Mouse (Mus musculus): Measurements from ENCODE around the gene Stpg3. TPM values are rescaled to one million over a fixed set of nuclear protein-coding genes. Genes with fewer than 3 reads are reported as not detected.

The Stpg3 gene
- total and polyA plus RNA-seq, 3 experiments = not detected

DNA sequence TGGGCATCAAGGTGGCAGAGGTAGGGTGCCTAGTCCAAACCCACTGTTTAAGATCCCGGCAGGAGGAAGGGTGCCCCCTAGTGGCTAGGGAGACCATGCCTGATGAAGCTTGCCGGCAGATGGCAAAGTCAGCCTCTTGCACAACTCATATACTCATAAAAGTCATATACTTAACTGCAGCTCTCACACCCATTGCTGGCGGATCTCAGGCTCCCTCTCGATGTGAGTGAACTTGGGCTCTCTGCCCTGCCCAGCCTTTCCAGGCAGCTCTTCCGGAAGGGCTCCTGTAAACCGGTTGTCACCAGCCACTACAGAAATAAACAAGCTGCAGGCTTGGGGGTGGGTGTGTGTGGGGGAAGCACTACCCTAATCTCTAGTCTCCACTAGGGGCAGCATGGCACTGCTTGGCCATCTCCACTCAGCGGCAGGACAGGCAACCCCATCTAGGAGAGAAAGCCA lies 14.0 kb upstream of the Stpg3 start:
- dilution Hi-C loops (cut with MboI; ENCODE audit: extremely low pct_ligation_motif_present, extremely low pct_unique_long_range_greater_than_20kb, low sequenced_read_pairs) = no loop called here
- Histone ChIP-seq H3K27me3 (replicated peaks) (peaks cover 45% of the 10 kb centered on the region), H3K36me3 (replicated peaks in 1 of 2; ENCODE audit: control insufficient read depth in 1 of 2, insufficient read depth in 1 of 2, low read length in 1 of 2) (peaks cover 4 to 5% of the 10 kb centered on the region in 2 experiments), H3K4me1 (ENCODE audit: control insufficient read depth in 1 of 2, insufficient read depth in 2 of 2) (peaks cover 4 to 26% of the 10 kb centered on the region in 2 experiments; a peak in 3 of 4 replicates), H3K27ac (ENCODE audit: insufficient read depth, low read depth) (peak overlapping the region; percentile 14; the same call in 1 of the 2 replicates), H3K79me2 (replicated peaks; ENCODE audit: control insufficient read depth, extremely low read depth, insufficient read depth, poor library complexity, severe bottlenecking) (peaks cover 5% of the 10 kb centered on the region), H3K4me3 (replicated peaks in 1 of 3; ENCODE audit: low read depth in 2 of 3, low read length in 2 of 3, poor library complexity in 1 of 3) (peak overlapping the region; percentile 23 to 33 (median 23)), H3K9me3 (replicated peaks; ENCODE audit: low read length) (no peaks in the 10 kb centered on the region), H3K9ac (ENCODE audit: insufficient read depth, low read depth) (no peak overlapping the region), H3K4me2 (ENCODE audit: insufficient read depth, low read depth, poor library complexity, severe bottlenecking) (peak overlapping the region; percentile 52)
- DNase-seq (ENCODE audit: extremely low read depth) = peak; percentile 90
- in situ Hi-C loops (cut with MboI; ENCODE audit: low pct_ligation_motif_present, low pct_unique_long_range_greater_than_20kb, low sequenced_read_pairs) = no loop called here
- 0 out of 2 replicates have a peak, but pooled peaks have one; percentile 66 for TF ChIP-seq SIN3A (IDR thresholded peaks at IDR 0.05; ENCODE audit: low read length)
- TF ChIP-seq SMC3 (IDR thresholded peaks at IDR 0.05; ENCODE audit: low read depth, low read length) = peak; percentile 59
- 0 out of 2 replicates have a peak, but pooled peaks have one; percentile 15 for TF ChIP-seq MEF2A (IDR thresholded peaks at IDR 0.05; ENCODE audit: borderline replicate concordance, low read depth, low read length)
- 0 out of 2 replicates have a peak, but pooled peaks have one; percentile 40 for TF ChIP-seq CHD2 (IDR thresholded peaks at IDR 0.05; ENCODE audit: low read length)
- peak; percentile 72 for TF ChIP-seq RAD21 (IDR thresholded peaks at IDR 0.05; ENCODE audit: low read depth, low read length)
- TF ChIP-seq NELFE (IDR thresholded peaks at IDR 0.05; ENCODE audit: low read depth, low read length) = peak; percentile 40
- TF ChIP-seq UBTF (IDR thresholded peaks at IDR 0.05; ENCODE audit: low read depth, low read length) = 0 out of 2 replicates have a peak, but pooled peaks have one; percentile 54
- TF ChIP-seq ETS1 (conservative IDR thresholded peaks at IDR 0.05; ENCODE audit: low read depth, low read length) = no peak; the same call in 1 of the 2 replicates
- TF ChIP-seq CTCF (conservative IDR thresholded peaks at IDR 0.05 in 1 of 2, IDR thresholded peaks at IDR 0.05 in 1 of 2; ENCODE audit: low read depth in 2 of 2, low read length in 2 of 2) = peak; percentile 80 to 95
- peak; percentile 75 for TF ChIP-seq ELF1 (IDR thresholded peaks at IDR 0.05; ENCODE audit: low read depth, low read length)
- TF ChIP-seq MAZ (IDR thresholded peaks at IDR 0.05; ENCODE audit: low read depth, low read length) = no peak
- TF ChIP-seq TCF12 (IDR thresholded peaks at IDR 0.05; ENCODE audit: low read depth, low read length) = peak; percentile 30; the same call in 1 of the 2 replicates
- TF ChIP-seq NRF1 (IDR thresholded peaks at IDR 0.05; ENCODE audit: low read depth, low read length) = 0 out of 2 replicates have a peak, but pooled peaks have one; percentile 7
- no peak for TF ChIP-seq MYC (IDR thresholded peaks at IDR 0.05; ENCODE audit: low read depth, low read length)

DNA sequence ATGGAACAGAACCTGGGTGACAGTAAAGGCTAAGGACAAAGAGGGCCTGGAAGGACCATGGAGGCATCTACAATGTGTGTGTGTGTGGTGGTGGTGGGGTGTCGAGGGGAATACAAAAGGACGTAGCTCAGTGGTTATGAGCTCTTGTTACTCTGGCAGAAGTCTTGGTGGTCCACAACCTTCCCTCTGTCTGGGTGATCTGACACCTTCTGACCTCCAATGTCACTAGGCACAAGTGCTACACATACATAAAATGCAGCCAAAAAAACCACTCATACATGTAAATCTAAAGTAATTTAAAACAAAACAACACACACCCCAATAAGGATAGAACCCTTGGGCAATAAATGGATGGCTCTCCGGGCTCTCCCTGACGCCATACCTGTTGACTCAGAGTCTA lies 13.0 kb upstream of the Stpg3 start:
- dilution Hi-C loops (cut with MboI; ENCODE audit: extremely low pct_ligation_motif_present, extremely low pct_unique_long_range_greater_than_20kb, low sequenced_read_pairs) (no loop called here), in situ Hi-C loops (cut with MboI; ENCODE audit: low pct_ligation_motif_present, low pct_unique_long_range_greater_than_20kb, low sequenced_read_pairs) (no loop called here)
- Histone ChIP-seq H3K4me2 (ENCODE audit: insufficient read depth, low read depth, poor library complexity, severe bottlenecking) (no peak overlapping the region), H3K9ac (ENCODE audit: insufficient read depth, low read depth) (no peak overlapping the region), H3K4me3 (replicated peaks in 1 of 3; ENCODE audit: low read depth in 2 of 3, low read length in 2 of 3, poor library complexity in 1 of 3) (no peak overlapping the region), H3K27ac (ENCODE audit: insufficient read depth, low read depth) (no peak overlapping the region), H3K36me3 (replicated peaks in 1 of 2; ENCODE audit: control insufficient read depth in 1 of 2, insufficient read depth in 1 of 2, low read length in 1 of 2) (peaks cover 8 to 14% of the 10 kb centered on the region in 2 experiments), H3K79me2 (replicated peaks; ENCODE audit: control insufficient read depth, extremely low read depth, insufficient read depth, poor library complexity, severe bottlenecking) (peaks cover 9% of the 10 kb centered on the region), H3K9me3 (replicated peaks; ENCODE audit: low read length) (no peaks in the 10 kb centered on the region), H3K4me1 (ENCODE audit: control insufficient read depth in 1 of 2, insufficient read depth in 2 of 2) (peaks cover 6 to 27% of the 10 kb centered on the region in 2 experiments; a peak in 3 of 4 replicates), H3K27me3 (replicated peaks) (peaks cover 34% of the 10 kb centered on the region)
- DNase-seq (ENCODE audit: extremely low read depth) = no peak
- TF ChIP-seq ZC3H11A (IDR thresholded peaks at IDR 0.05; ENCODE audit: low read depth, low read length) (no peak), TCF12 (IDR thresholded peaks at IDR 0.05; ENCODE audit: low read depth, low read length) (no peak), RAD21 (IDR thresholded peaks at IDR 0.05; ENCODE audit: low read depth, low read length) (no peak), MEF2A (IDR thresholded peaks at IDR 0.05; ENCODE audit: borderline replicate concordance, low read depth, low read length) (no peak), MYC (IDR thresholded peaks at IDR 0.05; ENCODE audit: low read depth, low read length) (no peak), NELFE (IDR thresholded peaks at IDR 0.05; ENCODE audit: low read depth, low read length) (no peak), BHLHE40 (IDR thresholded peaks at IDR 0.05; ENCODE audit: low read depth, low read length) (no peak)
